Mouse (Mus musculus) liver, embryonic 12.5 days (tissue): ENCODE data around the gene Supt5. TPM values are rescaled to one million over a fixed set of nuclear protein-coding genes. Genes with fewer than 3 reads are reported as not detected.

ENCODE experiments used
- ATAC-seq: fragments of 200-750 bp; cut with Nextera tagmentation; 2 replicates; pipeline ENCODE4 v1.8.0; 2017; ENCODE audit warnings: moderate number of reproducible peaks, mild to moderate bottlenecking, moderate library complexity
- H3K27ac ChIP-seq: fragments of 300-500 bp; sonication (generic); 2 replicates; pipeline ENCODE4 v1.5.1; 2016; ENCODE audit warnings: mild to moderate bottlenecking
- H3K27me3 ChIP-seq: fragments of 300-500 bp; sonication (generic); replicated peaks from 2 replicates; pipeline ENCODE4 v1.6.1; 2016; ENCODE audit warnings: mild to moderate bottlenecking, moderate library complexity
- H3K36me3 ChIP-seq: fragments of 300-500 bp; sonication (generic); 2 replicates; pipeline ENCODE4 v1.6.1; 2016; ENCODE audit warnings: mild to moderate bottlenecking, moderate library complexity
- H3K4me1 ChIP-seq: fragments of 300-500 bp; sonication (generic); 2 replicates; pipeline ENCODE4 v1.6.1; 2016
- H3K4me2 ChIP-seq: fragments of 300-500 bp; sonication (generic); 2 replicates; pipeline ENCODE4 v1.6.1; 2016; ENCODE audit warnings: mild to moderate bottlenecking, moderate library complexity
- H3K4me3 ChIP-seq: fragments of 300-500 bp; sonication (generic); 2 replicates; pipeline ENCODE4 v1.5.1; 2016; ENCODE audit warnings: mild to moderate bottlenecking, moderate library complexity
- H3K9ac ChIP-seq: fragments of 300-500 bp; sonication (generic); 2 replicates; pipeline ENCODE4 v1.6.1; 2016; ENCODE audit warnings: mild to moderate bottlenecking, moderate library complexity
- H3K9me3 ChIP-seq: fragments of 300-500 bp; sonication (generic); replicated peaks from 2 replicates; pipeline ENCODE4 v1.6.1; 2016; ENCODE audit warnings: mild to moderate bottlenecking, moderate library complexity
- WGBS: fragments of 180-500 bp; shearing (Covaris S2); methylation state at CpG from one replicate; pipeline ENCODE4 v1.1.7; 2016; ENCODE audit not compliant: insufficient replicate concordance; 5-methylcytosine and 5-hydroxymethylcytosine counted together
- polyA plus RNA-seq: library from polyadenylated mRNA; unstranded; fragments of >200 nt; fragmentation: Nextera tagmentation; extraction: Ambion mirVana; gene quantifications from 2 replicates; pipeline ENCODE4 v1.2.1, GENCODE M21; 2016

Gene Supt5
- polyA plus RNA-seq, 1 experiment from 2014 or later, result 54.0 TPM

DNA sequence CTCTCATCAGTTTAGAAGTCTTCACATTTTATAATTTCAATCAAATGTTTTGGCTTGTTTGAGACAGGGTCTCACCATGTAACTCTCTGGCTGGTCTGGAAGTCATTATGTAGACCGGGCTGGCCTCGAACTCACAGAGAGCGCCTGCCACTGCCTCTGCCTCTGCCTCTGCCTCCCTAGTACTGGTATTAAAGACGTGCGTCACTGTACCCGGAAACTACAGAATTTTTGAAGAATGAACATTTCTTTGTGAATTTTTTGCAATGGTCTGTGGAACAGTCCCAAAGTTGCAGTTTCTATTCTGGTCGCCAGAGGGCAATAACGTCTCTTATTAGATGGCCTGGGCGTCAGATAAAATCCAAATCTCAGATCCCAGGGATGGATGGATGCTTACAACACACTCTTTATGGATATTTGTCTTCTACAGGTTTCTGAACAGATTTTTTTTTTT, 34.6 kb upstream of the Supt5 start:
- H3K4me2 ChIP-seq, result peak overlapping the region; percentile 94
- peak overlapping the region; percentile 71 for H3K4me3 ChIP-seq
- peak overlapping the region; percentile 68 for H3K9ac ChIP-seq
- peaks cover 18% of the 10 kb centered on the region for H3K27me3 ChIP-seq
- 0 out of 2 replicates have a peak, but pooled peaks have one; percentile 0 for ATAC-seq
- peaks cover 23% of the 10 kb centered on the region for H3K36me3 ChIP-seq
- peak overlapping the region; percentile 87 for H3K27ac ChIP-seq
- under 1% methylated on average over 9 of the region's 9 CpGs for WGBS
- no peaks in the 10 kb centered on the region for H3K9me3 ChIP-seq
- peaks cover 76% of the 10 kb centered on the region for H3K4me1 ChIP-seq

DNA sequence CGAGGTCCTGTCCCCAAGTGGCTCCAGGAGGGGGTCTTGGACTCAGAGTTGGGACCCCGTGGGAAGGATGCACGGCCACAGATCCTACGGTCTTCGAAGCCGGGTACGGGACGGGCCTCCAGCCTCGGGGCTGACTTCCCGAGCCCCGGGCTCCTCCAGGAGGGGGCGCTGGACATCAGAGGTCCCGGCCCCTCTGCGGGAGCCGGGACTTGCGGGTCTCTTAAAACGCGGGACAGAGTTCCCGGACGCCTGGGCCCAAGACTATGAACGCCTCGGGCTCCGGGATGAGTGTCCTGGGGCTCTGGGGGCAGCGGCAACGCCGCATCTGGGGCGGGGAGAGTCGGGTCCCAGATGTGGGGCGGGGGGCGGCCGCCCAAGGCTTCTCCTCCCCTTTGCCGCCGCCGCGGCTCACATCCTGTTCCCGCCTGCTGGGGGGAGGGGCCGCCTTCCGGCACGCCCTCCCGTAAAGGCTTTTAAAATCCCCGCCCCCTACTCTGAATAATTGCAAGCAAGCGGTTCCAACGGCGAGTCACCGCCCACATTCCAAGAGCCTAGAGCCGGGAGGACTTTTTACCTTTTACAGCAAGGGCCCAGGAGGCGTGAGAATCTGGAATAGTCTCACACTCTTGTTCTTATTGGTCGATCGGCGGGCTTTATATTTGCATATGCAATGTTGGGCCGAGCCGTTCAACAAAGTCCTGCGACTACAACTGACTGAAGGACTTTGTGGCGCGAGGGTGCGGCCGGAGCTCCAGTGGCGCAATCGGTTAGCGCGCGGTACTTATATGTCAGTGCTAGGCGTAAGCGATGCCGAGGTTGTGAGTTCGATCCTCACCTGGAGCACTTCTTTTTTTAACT, 33.9 kb upstream of the Supt5 start, which contains the start of gene Plekhg2:
Gene Plekhg2 (minus strand): TSS at position 349 of the 858 bp plus-strand sequence.
- ATAC-seq, result peak; percentile 85
- H3K4me1 ChIP-seq, result peaks cover 69% of the 10 kb centered on the region

DNA sequence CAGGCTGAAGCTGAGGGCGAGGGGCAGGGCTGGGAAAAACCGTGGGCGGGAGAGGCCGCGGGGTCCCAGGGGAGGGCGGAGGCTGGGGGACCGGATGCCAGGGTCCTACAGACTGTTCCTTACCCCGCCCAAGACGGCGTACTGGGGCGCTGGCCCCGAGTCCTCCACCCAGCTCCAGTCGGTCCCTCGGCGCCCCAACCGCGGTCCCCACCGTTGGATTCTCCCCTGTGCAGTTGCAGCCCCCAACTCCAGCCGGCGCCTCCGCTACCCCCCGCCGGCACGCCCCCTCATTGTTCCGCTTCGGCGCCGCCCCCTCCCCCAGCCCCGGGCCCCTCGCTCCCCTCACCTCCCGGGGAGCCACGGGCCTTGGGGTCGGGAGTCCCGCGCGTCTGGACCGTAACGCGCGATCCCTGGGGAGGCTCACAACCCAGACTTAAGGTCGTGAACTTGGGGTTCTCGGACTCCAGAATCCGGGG, 33.0 kb upstream of the Supt5 start:
- peak overlapping the region; percentile 87 for H3K27ac ChIP-seq
- no peaks in the 10 kb centered on the region for H3K9me3 ChIP-seq
- H3K27me3 ChIP-seq, result peaks cover 18% of the 10 kb centered on the region
- peak overlapping the region; percentile 79 for H3K9ac ChIP-seq
- 2% methylated on average over 33 of the region's 43 CpGs for WGBS
- H3K36me3 ChIP-seq, result peaks cover 28% of the 10 kb centered on the region
- no peak for ATAC-seq
- peak overlapping the region; percentile 71 for H3K4me3 ChIP-seq
- peak overlapping the region; percentile 94 for H3K4me2 ChIP-seq
- H3K4me1 ChIP-seq, result peaks cover 59% of the 10 kb centered on the region

More for the DNA sequence above, 33.9 kb upstream of the Supt5 start, which contains the start of gene Plekhg2:
- Histone ChIP-seq H3K9ac (peak within 1 kb of the TSS; percentile 79), H3K27me3 (peaks cover 18% of the 10 kb centered on the region), H3K4me3 (peak within 1 kb of the TSS; percentile 71), H3K9me3 (no peaks in the 10 kb centered on the region), H3K27ac (peak within 1 kb of the TSS; percentile 87), H3K36me3 (peaks cover 24% of the 10 kb centered on the region), H3K4me2 (peak within 1 kb of the TSS; percentile 94)
- under 1% methylated on average over 64 of the region's 66 CpGs for WGBS

DNA sequence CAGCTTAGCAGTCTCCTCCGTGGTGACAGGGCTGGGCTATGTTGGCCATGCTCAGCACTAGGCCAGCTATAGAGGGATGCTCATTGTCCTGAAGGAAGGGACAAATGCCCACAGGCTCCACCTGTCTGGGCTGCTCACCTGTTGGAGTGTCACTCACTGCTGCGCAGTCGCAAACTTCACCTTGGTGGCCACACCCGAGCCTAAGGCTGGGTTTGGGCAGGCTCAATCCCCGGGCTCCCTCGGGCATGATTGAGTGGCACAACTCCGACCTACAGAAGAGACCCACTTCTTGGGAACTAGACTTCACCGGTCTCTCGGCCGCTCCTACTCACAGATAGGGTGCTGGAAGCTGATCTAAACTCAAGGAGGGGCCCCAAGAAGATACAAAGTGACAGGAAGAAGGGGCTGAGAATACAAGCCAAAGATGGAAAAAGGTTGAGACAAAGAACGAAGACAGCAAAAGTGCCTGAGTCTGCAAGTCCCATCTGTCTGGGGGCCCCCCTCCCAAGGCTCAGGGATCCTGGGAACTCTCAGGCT, 32.5 kb upstream of the Supt5 start:
- H3K27ac ChIP-seq, result peak overlapping the region; percentile 87
- ATAC-seq, result no peak

DNA sequence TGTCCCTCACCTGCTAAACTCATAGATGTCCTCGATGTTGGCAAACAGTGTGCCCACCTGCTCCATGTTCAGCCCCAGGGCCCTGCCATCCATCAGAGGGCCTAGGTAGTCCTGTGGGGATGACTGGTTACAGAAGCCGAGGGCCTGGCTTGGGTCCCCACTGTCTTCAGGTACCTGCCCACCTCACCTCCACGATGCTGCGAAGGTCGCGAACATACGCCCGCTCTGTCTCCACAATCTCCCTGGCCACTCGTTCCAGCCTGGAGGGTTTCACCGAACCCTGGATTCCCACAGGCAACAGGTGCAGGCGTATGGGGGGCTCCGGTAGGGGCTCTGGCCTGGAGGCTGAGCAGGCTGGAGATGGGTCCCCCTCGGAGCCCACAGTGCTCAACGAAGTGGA, 31.5 kb upstream of the Supt5 start:
- ATAC-seq, result no peak
- peaks cover 38% of the 10 kb centered on the region for H3K36me3 ChIP-seq
- peaks cover 46% of the 10 kb centered on the region for H3K4me1 ChIP-seq
- no peak overlapping the region for H3K9ac ChIP-seq
- no peaks in the 10 kb centered on the region for H3K9me3 ChIP-seq
- H3K27me3 ChIP-seq, result peaks cover 18% of the 10 kb centered on the region
- 86% methylated on average over 14 of the region's 14 CpGs for WGBS
- peak overlapping the region; percentile 71; the same call in 1 of the 2 replicates for H3K4me3 ChIP-seq
- no peak overlapping the region for H3K27ac ChIP-seq
- H3K4me2 ChIP-seq, result peak overlapping the region; percentile 94; the same call in 1 of the 2 replicates

More for the DNA sequence above, 32.5 kb upstream of the Supt5 start:
- Histone ChIP-seq H3K36me3 (peaks cover 30% of the 10 kb centered on the region), H3K9me3 (no peaks in the 10 kb centered on the region), H3K27me3 (peaks cover 18% of the 10 kb centered on the region), H3K9ac (peak overlapping the region; percentile 79), H3K4me2 (peak overlapping the region; percentile 94), H3K4me3 (peak overlapping the region; percentile 71), H3K4me1 (peaks cover 54% of the 10 kb centered on the region)
- WGBS, result 15% methylated on average over 11 of the region's 11 CpGs

DNA sequence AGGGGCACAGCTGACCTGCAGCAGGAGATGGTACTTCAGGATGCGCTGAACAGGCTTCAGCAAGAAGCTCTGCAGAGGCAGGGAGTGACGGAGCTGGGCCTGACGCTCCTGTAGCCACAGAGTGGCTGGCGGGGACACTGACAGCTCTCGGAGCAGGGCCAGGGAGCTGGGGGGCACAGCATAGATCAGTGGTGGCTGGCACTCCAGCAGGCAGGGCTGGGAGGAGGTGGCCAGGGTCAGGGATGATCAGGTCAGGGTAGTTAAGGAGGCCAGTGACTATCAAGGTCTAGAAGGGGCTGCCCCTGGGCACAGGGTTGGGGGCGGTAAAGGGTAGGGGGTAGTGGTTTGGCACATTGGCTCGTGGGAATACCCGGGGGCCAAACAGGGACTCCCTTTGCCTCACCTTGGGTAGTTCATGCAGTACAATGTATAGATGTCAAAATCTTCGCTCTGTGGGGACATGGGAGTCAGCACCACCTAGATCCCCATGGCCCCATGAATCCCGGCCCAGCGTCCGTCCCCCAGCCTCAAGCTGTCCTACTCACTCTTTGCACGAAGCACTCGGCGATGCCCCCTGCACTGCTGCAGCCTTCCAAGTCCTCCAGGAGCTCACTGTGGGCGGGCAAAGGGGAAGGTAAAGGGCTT, 29.9 kb upstream of the Supt5 start:
- Histone ChIP-seq H3K4me2 (no peak overlapping the region), H3K4me3 (no peak overlapping the region), H3K9ac (no peak overlapping the region), H3K27me3 (peaks cover 18% of the 10 kb centered on the region), H3K36me3 (peaks cover 52% of the 10 kb centered on the region), H3K4me1 (peaks cover 30% of the 10 kb centered on the region), H3K9me3 (no peaks in the 10 kb centered on the region), H3K27ac (no peak overlapping the region)
- WGBS, result 81% methylated on average over 16 of the region's 16 CpGs
- ATAC-seq, result no peak

DNA sequence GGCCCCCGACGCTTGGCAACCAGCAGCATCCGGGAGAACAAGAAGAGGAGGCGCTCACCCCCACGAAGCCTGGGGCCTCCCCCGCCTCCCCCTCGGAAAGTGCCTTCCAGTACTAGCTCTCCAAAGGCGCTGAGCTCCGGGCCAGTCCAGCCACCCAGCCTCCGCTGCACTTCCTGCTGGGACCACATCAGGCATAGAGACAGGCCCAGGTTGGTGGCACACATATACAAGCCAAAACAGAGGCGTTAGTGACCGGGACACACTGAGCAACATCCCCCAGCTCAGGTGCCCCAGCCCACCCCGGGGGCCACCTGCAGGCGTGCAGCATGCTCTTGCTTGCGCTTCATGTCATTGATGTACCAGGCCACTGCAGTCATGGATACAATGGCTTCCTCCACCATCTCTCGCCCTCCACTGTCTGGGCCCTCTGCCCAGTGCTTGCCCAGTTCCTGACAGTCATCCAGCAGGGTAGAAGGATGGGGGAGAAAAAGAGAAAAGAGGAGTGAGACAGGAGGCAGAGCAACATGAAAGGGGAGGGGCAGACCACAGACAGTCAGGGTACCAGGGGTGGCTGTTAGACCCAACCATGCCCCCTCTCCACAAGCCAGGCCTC, 29.2 kb upstream of the Supt5 start:
- no peak overlapping the region for H3K9ac ChIP-seq
- H3K4me2 ChIP-seq, result no peak overlapping the region
- peaks cover 53% of the 10 kb centered on the region for H3K36me3 ChIP-seq
- no peak for ATAC-seq
- no peak overlapping the region for H3K27ac ChIP-seq
- no peak overlapping the region for H3K4me3 ChIP-seq
- H3K4me1 ChIP-seq, result peaks cover 27% of the 10 kb centered on the region
- peaks cover 18% of the 10 kb centered on the region for H3K27me3 ChIP-seq
- 81% methylated on average over 16 of the region's 16 CpGs for WGBS
- no peaks in the 10 kb centered on the region for H3K9me3 ChIP-seq

DNA sequence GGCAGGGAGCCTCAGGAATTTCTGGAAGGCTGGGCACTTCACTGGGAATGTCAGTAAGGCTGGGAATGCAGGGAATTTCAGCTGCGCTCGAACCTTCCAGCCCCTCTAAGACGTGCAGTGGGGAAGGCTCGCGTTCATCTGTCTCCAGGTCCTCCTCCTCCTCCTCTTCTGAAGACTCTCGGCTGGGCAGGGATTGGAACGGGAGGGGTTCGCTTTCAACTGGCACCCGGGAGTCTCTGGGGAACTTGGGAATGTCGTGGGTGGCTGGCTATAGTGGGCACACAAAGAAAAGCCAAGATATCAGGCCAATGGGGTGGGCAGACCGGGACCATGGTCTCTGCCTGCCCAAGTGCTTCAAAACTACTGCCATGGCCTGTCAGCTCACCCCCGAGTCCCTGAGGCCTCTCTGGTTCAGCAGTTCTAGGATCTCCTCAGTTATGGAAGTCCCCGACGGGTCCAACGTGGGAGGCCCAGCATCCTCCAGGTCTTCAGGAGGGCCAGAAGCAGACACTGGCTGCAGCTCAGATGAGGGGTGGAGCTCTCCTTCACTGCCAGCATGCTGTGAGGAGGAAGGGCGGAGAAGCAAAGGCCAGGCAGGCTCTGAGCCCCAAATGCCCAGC, 24.0 kb upstream of the Supt5 start:
- Histone ChIP-seq H3K4me2 (no peak overlapping the region), H3K9me3 (no peaks in the 10 kb centered on the region), H3K9ac (no peak overlapping the region; the same call in 1 of the 2 replicates), H3K27me3 (no peaks in the 10 kb centered on the region), H3K4me1 (peaks cover 18% of the 10 kb centered on the region), H3K36me3 (peaks cover 69% of the 10 kb centered on the region), H3K27ac (no peak overlapping the region), H3K4me3 (no peak overlapping the region)
- 69% methylated on average over 16 of the region's 16 CpGs for WGBS
- no peak for ATAC-seq

DNA sequence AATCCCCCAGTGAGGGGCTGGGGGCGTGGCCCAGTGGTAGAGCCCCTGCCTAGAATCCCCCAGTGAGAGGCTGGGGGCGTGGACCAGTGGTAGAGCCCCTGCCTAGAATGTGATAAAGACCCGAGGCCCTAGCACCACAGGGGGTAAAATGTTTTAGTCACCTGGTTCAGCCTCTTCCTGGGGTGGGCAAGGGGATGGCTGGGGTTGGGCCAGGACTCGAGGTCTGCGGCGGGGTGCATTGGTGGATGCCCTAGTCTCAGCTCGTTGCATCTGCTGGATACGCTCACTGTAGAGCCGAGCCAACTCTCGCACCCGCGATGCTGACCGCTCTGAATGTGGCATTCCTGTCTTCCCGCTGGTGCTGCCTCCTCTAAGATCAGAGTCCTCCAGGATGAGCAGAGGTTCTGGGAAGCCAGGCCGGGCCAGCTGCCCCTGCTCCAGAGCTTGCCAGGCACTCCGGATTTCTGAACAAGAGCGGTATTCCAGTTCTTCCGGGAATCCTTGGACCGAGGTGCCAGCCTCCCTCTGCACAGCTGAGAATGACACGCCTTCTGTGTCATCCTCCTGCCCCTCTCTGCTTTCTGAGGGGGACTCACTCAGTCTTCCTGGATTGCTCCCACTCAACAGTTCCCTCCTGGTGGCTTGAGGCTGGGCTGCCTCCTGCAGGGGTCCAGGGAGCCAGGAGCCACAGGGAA, 23.2 kb upstream of the Supt5 start:
- no peak overlapping the region for H3K4me2 ChIP-seq
- H3K27me3 ChIP-seq, result no peaks in the 10 kb centered on the region
- no peak for ATAC-seq
- H3K9ac ChIP-seq, result no peak overlapping the region
- H3K9me3 ChIP-seq, result no peaks in the 10 kb centered on the region
- H3K36me3 ChIP-seq, result peaks cover 63% of the 10 kb centered on the region
- H3K4me3 ChIP-seq, result no peak overlapping the region
- WGBS, result 77% methylated on average over 20 of the region's 20 CpGs
- peaks cover 26% of the 10 kb centered on the region for H3K4me1 ChIP-seq
- no peak overlapping the region for H3K27ac ChIP-seq

DNA sequence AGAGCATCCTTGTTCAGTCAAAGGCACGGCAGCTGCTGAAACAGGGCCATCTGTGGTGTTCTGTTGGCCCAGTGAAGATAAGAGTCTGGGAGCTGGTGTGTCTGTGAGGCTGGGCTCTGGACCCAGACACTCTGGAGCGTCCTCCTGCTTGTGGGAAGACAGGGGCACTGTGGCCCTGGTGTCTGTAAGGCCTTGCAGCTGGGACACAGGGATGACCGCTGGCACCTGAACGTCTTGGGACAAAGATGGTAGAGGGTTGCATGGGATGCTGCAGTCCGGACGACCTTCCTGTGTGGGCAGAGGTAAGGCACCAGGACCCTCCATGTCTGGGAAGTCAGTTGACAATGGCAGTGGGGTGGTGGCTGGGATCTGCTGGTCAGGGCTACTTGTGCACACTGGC, 21.7 kb upstream of the Supt5 start:
- Histone ChIP-seq H3K9me3 (no peaks in the 10 kb centered on the region), H3K4me2 (no peak overlapping the region), H3K4me3 (no peak overlapping the region), H3K9ac (no peak overlapping the region), H3K27me3 (no peaks in the 10 kb centered on the region), H3K27ac (no peak overlapping the region), H3K4me1 (peaks cover 29% of the 10 kb centered on the region), H3K36me3 (peaks cover 55% of the 10 kb centered on the region)
- WGBS, result 82% methylated on average over 6 of the region's 6 CpGs
- no peak for ATAC-seq

DNA sequence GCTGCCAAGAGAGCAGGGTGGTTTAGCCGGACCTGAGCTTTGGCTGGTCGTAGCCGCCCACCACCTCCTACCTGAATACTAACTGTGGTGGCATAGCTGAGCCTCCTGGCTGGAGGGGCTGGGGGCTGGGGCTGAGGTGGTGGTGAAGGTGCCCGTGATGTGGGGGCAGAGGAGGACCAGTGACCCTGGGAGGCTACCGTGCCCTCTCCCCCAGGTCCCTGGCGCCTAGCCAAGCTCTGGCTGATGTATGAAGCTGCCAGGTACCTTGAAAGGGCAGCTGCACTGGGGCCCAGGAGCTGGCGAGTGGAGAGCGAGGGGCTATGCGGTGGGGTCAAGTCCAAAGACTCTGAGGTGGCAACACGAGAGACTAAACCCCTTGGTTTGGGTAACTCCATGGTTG, 21.3 kb upstream of the Supt5 start:
- Histone ChIP-seq H3K4me3 (no peak overlapping the region), H3K27ac (no peak overlapping the region), H3K27me3 (no peaks in the 10 kb centered on the region), H3K4me2 (no peak overlapping the region), H3K4me1 (peaks cover 29% of the 10 kb centered on the region), H3K9me3 (no peaks in the 10 kb centered on the region), H3K9ac (no peak overlapping the region), H3K36me3 (peaks cover 54% of the 10 kb centered on the region)
- WGBS, result 87% methylated on average over 10 of the region's 10 CpGs
- ATAC-seq, result no peak
